In the genomic region with DNA sequence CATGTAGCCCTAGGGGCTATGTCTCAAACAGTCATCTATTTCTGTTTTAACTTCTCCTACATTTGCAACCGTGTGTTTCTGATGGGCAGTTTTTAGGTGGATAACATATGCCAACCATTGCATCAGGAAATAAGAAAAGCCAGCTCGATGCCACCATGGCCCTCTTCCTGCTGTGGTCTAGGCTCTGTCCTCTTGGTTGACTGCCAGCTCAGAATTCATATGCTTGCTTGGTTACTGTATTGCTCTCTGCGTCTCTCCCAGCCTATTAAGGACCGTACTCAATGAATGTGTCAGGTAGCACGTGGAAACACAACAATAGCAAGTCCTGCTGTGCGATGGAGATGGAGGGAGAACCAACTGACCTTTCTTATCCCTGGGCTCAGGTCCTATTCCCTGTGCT, we compare ENCODE assay signal across 25 mouse cellular contexts.
DNase-seq lines count a peak whose midpoint lies in the region; ATAC-seq and TF ChIP-seq lines count a peak whose summit lies in the region.
"Had no signal": no experiment of that assay in that cellular context is flagged by ENCODE, and none has a peak within 500 bp of the region (broad histone marks: within the 10 kb centered on the region; RNA-seq: fewer than 3 reads in every experiment).

No protein-coding gene starts in this region.

- no peak overlapping the region for H3K4me2 ChIP-seq in hindbrain, postnatal 0 days (ENCODE audit: low read depth, low read length)
- no peak overlapping the region for H3K4me2 ChIP-seq in hindbrain, embryonic 12.5 days (replicated peaks)
- H3K4me2 ChIP-seq in midbrain, postnatal 0 days (ENCODE audit: low read depth, low read length, poor library complexity, severe bottlenecking), result no peak overlapping the region
- H3K4me2 ChIP-seq in midbrain, embryonic 16.5 days (ENCODE audit: low read length), result no peak overlapping the region
- H3K4me2 ChIP-seq: embryonic facial prominence, embryonic 12.5 days; forebrain, embryonic 13.5 days; forebrain, embryonic 15.5 days had no signal

- H3K36me3 ChIP-seq in hindbrain, postnatal 0 days (ENCODE audit: insufficient read depth, low read length), result no peaks in the 10 kb centered on the region
- H3K36me3 ChIP-seq in hindbrain, embryonic 12.5 days, result no peaks in the 10 kb centered on the region
- no peaks in the 10 kb centered on the region for H3K36me3 ChIP-seq in midbrain, postnatal 0 days (ENCODE audit: insufficient read depth, low read length)
- no peaks in the 10 kb centered on the region for H3K36me3 ChIP-seq in midbrain, embryonic 16.5 days (ENCODE audit: control insufficient read depth, insufficient read depth, low read length)
- H3K36me3 ChIP-seq: embryonic facial prominence, embryonic 10.5 days; embryonic facial prominence, embryonic 12.5 days; forebrain, embryonic 15.5 days; G1E had no signal

- H3K27me3 ChIP-seq in hindbrain, postnatal 0 days (ENCODE audit: insufficient read depth, low read length), result no peaks in the 10 kb centered on the region
- no peaks in the 10 kb centered on the region for H3K27me3 ChIP-seq in hindbrain, embryonic 12.5 days
- no peaks in the 10 kb centered on the region for H3K27me3 ChIP-seq in midbrain, postnatal 0 days (ENCODE audit: insufficient read depth, low read length)
- no peaks in the 10 kb centered on the region for H3K27me3 ChIP-seq in midbrain, embryonic 16.5 days (ENCODE audit: control insufficient read depth, insufficient read depth, low read depth, low read length)
- H3K27me3 ChIP-seq: CH12.LX; embryonic facial prominence, embryonic 12.5 days; forebrain, embryonic 13.5 days; forebrain, embryonic 15.5 days had no signal

- WGBS in hindbrain, postnatal 0 days, result 54% methylated on average over 6 of the region's 6 CpGs
- WGBS in hindbrain, embryonic 12.5 days, result 85% methylated on average over 6 of the region's 6 CpGs
- 84% methylated on average over 6 of the region's 6 CpGs for WGBS in midbrain, postnatal 0 days
- WGBS in midbrain, embryonic 16.5 days, result 81% methylated on average over 6 of the region's 6 CpGs

- no peak overlapping the region for H3K9ac ChIP-seq in hindbrain, postnatal 0 days (replicated peaks; ENCODE audit: low read length)
- no peak overlapping the region for H3K9ac ChIP-seq in hindbrain, embryonic 12.5 days
- H3K9ac ChIP-seq in midbrain, postnatal 0 days (replicated peaks; ENCODE audit: low read length, poor library complexity, severe bottlenecking), result no peak overlapping the region
- H3K9ac ChIP-seq in midbrain, embryonic 16.5 days (ENCODE audit: low read depth, low read length), result no peak overlapping the region
- H3K9ac ChIP-seq: embryonic facial prominence, embryonic 12.5 days; forebrain, embryonic 13.5 days; forebrain, embryonic 15.5 days; forebrain, postnatal 0 days had no signal

- no peaks in the 10 kb centered on the region for H3K9me3 ChIP-seq in hindbrain, postnatal 0 days (ENCODE audit: low read length)
- H3K9me3 ChIP-seq in hindbrain, embryonic 12.5 days (replicated peaks), result 0 out of 2 replicates have a peak, but pooled peaks cover 3% of the 10 kb centered on the region
- H3K9me3 ChIP-seq in midbrain, postnatal 0 days (ENCODE audit: low read length), result no peaks in the 10 kb centered on the region
- no peaks in the 10 kb centered on the region for H3K9me3 ChIP-seq in midbrain, embryonic 16.5 days (replicated peaks; ENCODE audit: control insufficient read depth, low read length, poor library complexity, severe bottlenecking)
- H3K9me3 ChIP-seq: embryonic facial prominence, embryonic 10.5 days; embryonic facial prominence, embryonic 12.5 days; forebrain, embryonic 13.5 days; forebrain, embryonic 15.5 days had no signal

- H3K4me3 ChIP-seq in hindbrain, postnatal 0 days (ENCODE audit: low read length), result no peak overlapping the region
- no peak overlapping the region for H3K4me3 ChIP-seq in hindbrain, embryonic 12.5 days
- no peak overlapping the region for H3K4me3 ChIP-seq in midbrain, postnatal 0 days (ENCODE audit: low read depth, low read length)
- no peak overlapping the region for H3K4me3 ChIP-seq in midbrain, embryonic 16.5 days (ENCODE audit: low read depth, low read length)
- H3K4me3 ChIP-seq: embryonic facial prominence, embryonic 10.5 days; embryonic facial prominence, embryonic 12.5 days; forebrain, embryonic 13.5 days; forebrain, embryonic 15.5 days had no signal

- H3K27ac ChIP-seq in hindbrain, postnatal 0 days, result no peak overlapping the region
- H3K27ac ChIP-seq in hindbrain, embryonic 12.5 days, result no peak overlapping the region
- no peak overlapping the region for H3K27ac ChIP-seq in midbrain, postnatal 0 days (ENCODE audit: low read depth, low read length)
- H3K27ac ChIP-seq in midbrain, embryonic 16.5 days (ENCODE audit: low read length), result no peak overlapping the region
- H3K27ac ChIP-seq: embryonic facial prominence, embryonic 10.5 days; embryonic facial prominence, embryonic 12.5 days; forebrain, embryonic 13.5 days; forebrain, embryonic 15.5 days had no signal

- peak; percentile 15 for DNase-seq in cerebellum, adult 9-11 months
- peak; percentile 52 to 66 for DNase-seq in cerebellum, postnatal 14 days
- DNase-seq in cerebellum, postnatal 4 days (ENCODE audit: low spot score in 2 of 2), result no peak
- peak; percentile 44 for DNase-seq in hindbrain, postnatal 0 days (ENCODE audit: low spot score)
- peak; percentile 49 for DNase-seq in midbrain, postnatal 0 days (ENCODE audit: low spot score)
- DNase-seq: adrenal gland, adult 8-10 months; adrenal gland, postnatal 14 days; adrenal gland, postnatal 36 days; B cell, adult 2 months; cerebellum, adult 11 months; cerebellum, adult 18-20 months; cerebellum, adult 8-10 months; forebrain, postnatal 0 days had no signal

- no peaks in the 10 kb centered on the region for H3K4me1 ChIP-seq in hindbrain, postnatal 0 days (ENCODE audit: insufficient read depth, low read length)
- H3K4me1 ChIP-seq in hindbrain, embryonic 12.5 days, result peaks cover 10% of the 10 kb centered on the region
- peaks cover 8% of the 10 kb centered on the region; the same call in 1 of the 2 replicates for H3K4me1 ChIP-seq in midbrain, postnatal 0 days (ENCODE audit: insufficient read depth, low read length)
- H3K4me1 ChIP-seq in midbrain, embryonic 16.5 days (ENCODE audit: control insufficient read depth, insufficient read depth, low read length), result peaks cover 14% of the 10 kb centered on the region
- H3K4me1 ChIP-seq: embryonic facial prominence, embryonic 12.5 days had no signal

- TF ChIP-seq CTCF in hindbrain, postnatal 0 days (IDR thresholded peaks at IDR 0.05; ENCODE audit: low read depth), result no peak
- TF ChIP-seq CTCF in midbrain, postnatal 0 days (IDR thresholded peaks at IDR 0.05), result no peak

- ATAC-seq in cerebellum, adult (ENCODE audit: insufficient number of reproducible peaks, low FRiP score, low TSS enrichment), result no peak
- ATAC-seq in hindbrain, postnatal 0 days, result no peak
- ATAC-seq in hindbrain, embryonic 12.5 days (ENCODE audit: low FRiP score), result no peak
- ATAC-seq in midbrain, postnatal 0 days (ENCODE audit: low FRiP score), result no peak
- no peak for ATAC-seq in midbrain, embryonic 16.5 days
- ATAC-seq: activated CD4-positive, CD25-positive, alpha-beta regulatory T cell, adult 4 months; CD4-positive, CD25-positive, alpha-beta regulatory T cell, adult 4 months; forebrain, embryonic 13.5 days; forebrain, embryonic 15.5 days; forebrain, postnatal 0 days; Patski had no signal

Comparison
In these comparisons a context has a peak if more than half of its experiments do, and no peak if none do; other contexts are left out.
1. DNase-seq: peak in cerebellum, adult 9-11 months (single experiment), cerebellum, postnatal 14 days (2 of 2), hindbrain, postnatal 0 days (single experiment) and midbrain, postnatal 0 days (single experiment); none in cerebellum, postnatal 4 days (0 of 2).